Comparison of ENCODE assay signal across 8 mouse cellular contexts in genomic region chr5:142400181-142400883, GRCm38 (mm10). TPM values are rescaled to one million over a fixed set of nuclear protein-coding genes. Genes with fewer than 3 reads are reported as not detected.
A peak's percentile ranks its signal among the peaks of the same experiment; 100 is the strongest.
DNase-seq lines count a peak whose midpoint lies in the region; ATAC-seq and TF ChIP-seq lines count a peak whose summit lies in the region.

No protein-coding gene starts in this region.

- H3K4me3 ChIP-seq in CH12.LX (replicated peaks in 1 of 3; ENCODE audit: low read depth in 2 of 3, low read length in 2 of 3, poor library complexity in 1 of 3), result no peak overlapping the region
- peak overlapping the region; percentile 85 for H3K4me3 ChIP-seq in erythroblast, embryonic 14.5 days (replicated peaks)
- H3K4me3 ChIP-seq in intestine, embryonic 14.5 days (ENCODE audit: low read depth, low read length), result peak overlapping the region; percentile 96

- peak; percentile 63 for DNase-seq in adrenal gland, postnatal 10 days
- no peak for DNase-seq in adrenal gland, postnatal 14 days
- no peak for DNase-seq in CH12.LX (ENCODE audit: extremely low read depth)
- DNase-seq in intestine, embryonic 14.5 days (ENCODE audit: low spot score), result peak; percentile 65
- peak; percentile 49 for DNase-seq in lung, postnatal 36 days
- DNase-seq in thymus, postnatal 25 days, result peak; percentile 17
- DNase-seq in B cell, adult 2 months, result no peak

- TF ChIP-seq RAD21 in CH12.LX (IDR thresholded peaks at IDR 0.05; ENCODE audit: low read depth, low read length), result no peak

- peak overlapping the region; percentile 82 for H3K4me2 ChIP-seq in CH12.LX (ENCODE audit: insufficient read depth, low read depth, poor library complexity, severe bottlenecking)
- H3K4me2 ChIP-seq in intestine, embryonic 14.5 days (ENCODE audit: low read length), result peak overlapping the region; percentile 79

- dilution Hi-C loops in CH12.LX (cut with MboI; ENCODE audit: extremely low pct_ligation_motif_present, extremely low pct_unique_long_range_greater_than_20kb, low sequenced_read_pairs), result no loop called here

- H3K36me3 ChIP-seq in CH12.LX (replicated peaks in 1 of 2; ENCODE audit: control insufficient read depth in 1 of 2, insufficient read depth in 1 of 2, low read length in 1 of 2), result peaks cover 4 to 26% of the 10 kb centered on the region in 2 experiments
- peaks cover 10% of the 10 kb centered on the region for H3K36me3 ChIP-seq in erythroblast, embryonic 14.5 days (ENCODE audit: control insufficient read depth)
- H3K36me3 ChIP-seq in intestine, embryonic 14.5 days (ENCODE audit: control insufficient read depth, insufficient read depth, low read length), result peaks cover 8% of the 10 kb centered on the region; the same call in 1 of the 2 replicates

- H3K9ac ChIP-seq in CH12.LX (ENCODE audit: insufficient read depth, low read depth), result peak overlapping the region; percentile 54; the same call in 1 of the 2 replicates
- peak overlapping the region; percentile 43 for H3K9ac ChIP-seq in intestine, embryonic 14.5 days (ENCODE audit: low read length)

- in situ Hi-C loops in CH12.LX (cut with MboI; ENCODE audit: low pct_ligation_motif_present, low pct_unique_long_range_greater_than_20kb, low sequenced_read_pairs), result loop anchor here (5.0 kb wide), 1 partner anchor 33 kb away; no protein-coding TSS in a partner anchor

- no peak overlapping the region for H3K27ac ChIP-seq in CH12.LX (ENCODE audit: insufficient read depth, low read depth)
- 0 out of 2 replicates have a peak overlapping the region, but pooled peaks have one; percentile 17 for H3K27ac ChIP-seq in intestine, embryonic 14.5 days (ENCODE audit: low read depth)

- TF ChIP-seq POLR2A in CH12.LX (IDR thresholded peaks at IDR 0.05; ENCODE audit: low read depth, low read length), result no peak

- peaks cover 29% of the 10 kb centered on the region for H3K79me2 ChIP-seq in CH12.LX (replicated peaks; ENCODE audit: control insufficient read depth, extremely low read depth, insufficient read depth, poor library complexity, severe bottlenecking)

- H3K27me3 ChIP-seq in CH12.LX (replicated peaks), result no peaks in the 10 kb centered on the region
- no peaks in the 10 kb centered on the region for H3K27me3 ChIP-seq in erythroblast, embryonic 14.5 days (ENCODE audit: control insufficient read depth)
- no peaks in the 10 kb centered on the region for H3K27me3 ChIP-seq in intestine, embryonic 14.5 days (replicated peaks; ENCODE audit: control insufficient read depth, insufficient read depth, low read length)

- H3K4me1 ChIP-seq in CH12.LX (ENCODE audit: control insufficient read depth in 1 of 2, insufficient read depth in 2 of 2), result peaks cover 14 to 34% of the 10 kb centered on the region in 2 experiments
- H3K4me1 ChIP-seq in erythroblast, embryonic 14.5 days (ENCODE audit: control insufficient read depth), result peaks cover 43% of the 10 kb centered on the region
- H3K4me1 ChIP-seq in intestine, embryonic 14.5 days (replicated peaks; ENCODE audit: control insufficient read depth, insufficient read depth, low read length), result peaks cover 22% of the 10 kb centered on the region

- WGBS in intestine, embryonic 14.5 days, result 23% methylated on average over 17 of the region's 17 CpGs

- H3K9me3 ChIP-seq in CH12.LX (replicated peaks; ENCODE audit: low read length), result no peaks in the 10 kb centered on the region
- H3K9me3 ChIP-seq in erythroblast, embryonic 14.5 days (ENCODE audit: control insufficient read depth, low read length), result no peaks in the 10 kb centered on the region
- no peaks in the 10 kb centered on the region for H3K9me3 ChIP-seq in intestine, embryonic 14.5 days (ENCODE audit: control insufficient read depth, low read length)

- ATAC-seq in intestine, embryonic 14.5 days (replicated peaks; ENCODE audit: low FRiP score, low TSS enrichment, low read depth), result no peak

- no peak for TF ChIP-seq CTCF in CH12.LX (conservative IDR thresholded peaks at IDR 0.05 in 1 of 2, IDR thresholded peaks at IDR 0.05 in 1 of 2; ENCODE audit: low read depth in 2 of 2, low read length in 2 of 2)

- no peak for TF ChIP-seq EP300 in CH12.LX (IDR thresholded peaks at IDR 0.05; ENCODE audit: low read length)

TF ChIP-seq in CH12.LX, 34 proteins besides CTCF, POLR2A, EP300 and RAD21:
- TF ChIP-seq MAZ (IDR thresholded peaks at IDR 0.05; ENCODE audit: low read depth, low read length) (no peak), ETS1 (conservative IDR thresholded peaks at IDR 0.05; ENCODE audit: low read depth, low read length) (no peak), CHD1 (IDR thresholded peaks at IDR 0.05; ENCODE audit: low read depth, low read length) (no peak), NRF1 (IDR thresholded peaks at IDR 0.05; ENCODE audit: low read depth, low read length) (no peak), POLR2AphosphoS2 (IDR thresholded peaks at IDR 0.05; ENCODE audit: low read depth, low read length) (no peak), GABPA (IDR thresholded peaks at IDR 0.05; ENCODE audit: insufficient replicate concordance, low read depth, low read length) (no peak), MEF2A (IDR thresholded peaks at IDR 0.05; ENCODE audit: borderline replicate concordance, low read depth, low read length) (no peak), UBTF (IDR thresholded peaks at IDR 0.05; ENCODE audit: low read depth, low read length) (no peak)

RNA-seq across cellular contexts. Expression of gene Foxk1, which starts 1.0 kb away (rescaled TPM):
- total RNA-seq in adrenal gland, postnatal 10 days (2021), result 10 to 100 TPM; 22.9 to 23.6 TPM
- total RNA-seq in adrenal gland, postnatal 14 days (2021), result 20.2 and 26.4 TPM in 2 replicates
- total RNA-seq in CH12.LX (2012; rRNA removed), result 10.9 and 11.3 TPM in 2 replicates
- 5.3 and 5.6 TPM in 2 replicates for total RNA-seq in CH12.LX (2014; rRNA removed)
- 20.3 and 23.4 TPM in 2 replicates for polyA plus RNA-seq in CH12.LX (2012; ENCODE audit: insufficient read length, low read depth)
- polyA plus RNA-seq in erythroblast, embryonic 14.5 days (2012), result 0.77 and 0.91 TPM in 2 replicates
- 3.6 and 5.6 TPM in 2 replicates for polyA plus RNA-seq in intestine, embryonic 14.5 days (2014; fragmentation: Nextera tagmentation; extraction: Ambion mirVana)

Comparison
In these comparisons a context has a peak if more than half of its experiments do, and no peak if none do; other contexts are left out.
1. DNase-seq: peak in adrenal gland, postnatal 10 days (single experiment), intestine, embryonic 14.5 days (single experiment), lung, postnatal 36 days (single experiment) and thymus, postnatal 25 days (single experiment); none in adrenal gland, postnatal 14 days (single experiment), CH12.LX (single experiment) and B cell, adult 2 months (0 of 2).
2. H3K4me3 ChIP-seq: peak in erythroblast, embryonic 14.5 days (single experiment) and intestine, embryonic 14.5 days (single experiment); none in CH12.LX (0 of 3).